Mouse (Mus musculus) lung, postnatal 25 days (tissue): ENCODE measurements around the gene Snx32.

Experiments used
- DNase-seq: peaks from one replicate; pipeline ENCODE4 v3.0.0; 2022; ENCODE audit warnings: low spot score

Gene Snx32

DNA sequence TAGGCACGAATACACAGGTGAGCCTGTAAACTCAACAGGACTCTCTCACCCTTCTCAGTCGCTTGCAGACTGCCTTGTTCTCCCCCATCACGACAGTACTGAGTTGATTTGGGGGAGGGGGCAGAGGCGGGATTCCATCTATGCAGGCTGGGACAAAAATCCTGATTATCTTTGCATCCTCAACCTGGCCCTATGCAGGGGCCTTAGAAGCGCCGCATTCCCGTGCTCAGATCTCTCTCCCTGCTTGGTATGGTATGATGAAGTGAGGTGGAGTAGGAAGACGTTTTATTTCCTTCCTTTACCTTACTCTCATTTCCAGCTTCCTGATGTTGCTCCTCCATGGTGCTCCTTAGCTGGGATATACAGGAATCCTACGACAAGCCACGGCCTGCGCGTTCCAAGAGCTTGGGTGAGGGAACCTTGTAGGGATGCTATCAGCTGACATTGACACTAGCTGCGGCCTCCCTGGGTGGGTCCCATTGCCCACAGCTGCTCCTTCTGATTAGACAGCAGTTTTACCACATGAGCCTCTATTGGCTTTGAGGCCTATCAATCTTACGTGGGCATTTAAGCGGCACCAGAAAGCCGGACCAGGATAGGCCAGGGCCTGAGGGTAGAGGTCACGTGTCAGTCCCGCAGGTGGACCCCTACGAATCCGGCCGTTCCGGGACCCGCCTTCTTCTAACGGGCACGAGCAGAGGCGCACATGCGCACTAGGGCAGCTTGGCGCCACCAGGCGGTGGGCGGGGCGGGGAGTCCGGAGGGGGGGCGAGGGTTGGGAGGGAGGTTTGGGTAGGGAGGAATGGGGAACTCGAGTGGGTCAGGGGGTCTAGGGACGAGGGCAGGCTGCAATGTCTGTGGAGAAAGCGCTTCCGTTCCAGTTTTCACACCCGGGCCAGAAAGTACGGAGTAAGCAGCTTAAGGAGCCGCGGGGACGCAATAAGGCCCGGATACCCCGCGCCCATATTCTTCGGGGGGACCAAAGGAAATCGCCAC, at the start of gene Snx32:
Gene Snx32, minus strand, starts transcription at position 508 of the 996 bp plus-strand sequence.
- peak; percentile 99 for DNase-seq

GRCm38 (mm10) chr19:5559631-5560456, 49.5 kb upstream of the Snx32 start:
- no peak for DNase-seq

DNA sequence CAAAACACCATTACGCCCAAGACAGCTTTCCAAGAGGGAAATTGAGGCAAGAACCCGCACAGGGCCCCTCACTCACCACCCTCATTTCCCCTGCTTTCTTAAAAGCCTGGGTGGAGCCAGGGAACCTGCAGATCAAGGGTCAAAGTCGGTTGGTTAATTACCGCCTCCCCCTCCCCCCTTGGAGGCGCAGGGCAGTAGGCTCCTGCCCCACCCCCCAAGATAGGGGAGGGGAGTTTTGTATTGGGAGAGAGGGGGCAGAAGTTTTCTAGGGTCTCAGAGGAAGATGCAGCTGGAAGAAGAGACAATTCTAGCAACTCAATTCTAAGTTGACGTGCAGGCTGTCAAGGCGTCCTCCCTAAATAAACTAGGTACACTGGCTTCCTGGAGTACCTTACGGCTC, 48.9 kb upstream of the Snx32 start:
- DNase-seq, result no peak

- no peak for DNase-seq
Observed at GRCm38 (mm10) chr19:5558770-5559169, 48.4 kb upstream of the Snx32 start.

GRCm38 (mm10) chr19:5558169-5558568, 47.8 kb upstream of the Snx32 start:
- no peak for DNase-seq

- DNase-seq, result peak; percentile 66
Observed at GRCm38 (mm10) chr19:5554212-5554611, 43.9 kb upstream of the Snx32 start.

GRCm38 (mm10) chr19:5553802-5554201, 43.5 kb upstream of the Snx32 start:
- no peak for DNase-seq

- no peak for DNase-seq
Observed at GRCm38 (mm10) chr19:5547471-5548056, 37.2 kb upstream of the Snx32 start.

GRCm38 (mm10) chr19:5544031-5544430, 33.7 kb upstream of the Snx32 start:
- DNase-seq, result no peak

GRCm38 (mm10) chr19:5543362-5543761, 33.0 kb upstream of the Snx32 start:
- no peak for DNase-seq

DNA sequence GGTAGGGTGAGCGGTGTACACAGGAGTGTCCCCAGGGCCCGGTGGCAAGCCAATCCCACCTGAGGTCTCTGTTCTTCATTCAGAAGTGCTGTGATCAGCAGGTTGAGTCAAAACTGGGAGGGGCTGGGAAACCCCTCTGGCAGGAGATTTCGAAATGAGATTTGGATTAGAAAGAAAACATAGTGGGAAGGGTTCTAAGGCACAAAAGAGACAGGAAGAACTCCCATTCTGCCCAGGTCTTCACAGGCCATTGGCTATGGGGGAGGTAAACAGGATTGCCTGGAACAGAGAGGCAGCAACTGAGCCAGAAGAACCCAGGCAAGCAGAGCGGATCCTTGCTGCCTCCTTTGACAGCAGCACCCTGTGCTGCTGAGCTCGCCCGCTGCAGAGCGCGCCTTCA, 28.4 kb upstream of the Snx32 start:
- DNase-seq, result no peak

DNA sequence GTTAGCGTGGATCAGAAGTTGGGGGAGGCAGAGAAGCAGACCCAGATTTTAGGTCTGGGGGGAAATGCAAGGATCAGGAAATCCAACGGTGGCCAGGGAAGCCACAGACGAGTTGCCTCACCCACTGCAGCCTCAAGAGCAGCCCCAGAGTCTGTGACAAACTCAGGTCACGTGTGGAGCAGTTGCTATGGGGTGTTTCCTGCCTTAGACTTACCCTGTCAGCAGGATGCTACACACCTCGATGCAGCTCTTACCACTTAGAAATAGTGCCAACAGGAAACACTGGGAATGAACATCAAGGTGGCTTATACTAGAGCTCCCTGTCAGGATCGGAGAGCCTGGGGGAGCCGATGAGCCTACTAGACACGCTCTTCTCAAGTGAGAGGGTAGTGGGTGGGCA, 22.2 kb upstream of the Snx32 start:
- DNase-seq, result no peak

DNA sequence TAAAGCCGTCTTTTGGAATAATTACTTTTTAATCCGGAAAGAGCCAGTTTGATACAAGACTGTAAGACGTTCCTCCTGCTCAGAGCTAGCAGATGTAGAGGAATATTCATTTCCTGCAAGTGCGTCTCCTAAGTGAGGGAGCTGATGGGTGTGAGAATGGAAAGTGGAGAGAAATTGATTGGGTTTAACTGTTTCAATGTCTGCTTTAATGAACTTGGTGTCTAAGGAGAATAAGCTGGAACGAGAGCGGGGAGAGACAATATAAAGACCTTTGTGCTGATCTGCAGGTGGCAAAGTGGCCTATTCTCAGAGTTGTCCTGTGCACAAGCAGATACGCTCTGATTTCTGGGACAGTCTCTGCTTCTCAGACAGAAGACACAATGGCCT, 19.8 kb upstream of the Snx32 start:
- DNase-seq, result no peak

- DNase-seq, result peak; percentile 98
Observed at GRCm38 (mm10) chr19:5529325-5530137, 19.2 kb upstream of the Snx32 start.

GRCm38 (mm10) chr19:5525204-5525603, 14.9 kb upstream of the Snx32 start:
- no peak for DNase-seq

DNA sequence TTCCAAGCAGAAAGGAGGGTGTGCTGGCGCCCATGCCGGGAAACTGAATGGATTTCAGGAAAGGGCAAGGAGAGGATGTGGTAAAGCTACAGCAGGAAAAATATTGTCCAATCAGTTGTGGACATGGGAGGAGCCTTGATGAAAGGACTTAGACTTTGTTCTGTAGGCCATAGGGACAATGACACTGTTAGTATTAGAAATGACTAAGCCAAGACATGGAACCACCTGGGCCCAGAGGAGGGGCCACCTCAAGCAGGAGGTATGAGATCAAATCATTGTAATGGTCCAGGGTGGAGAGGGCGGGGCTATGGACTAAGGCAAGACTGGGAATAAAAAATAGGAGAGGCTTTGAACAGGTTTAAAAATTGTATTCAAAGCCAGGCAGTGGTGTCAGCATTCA, 8.4 kb upstream of the Snx32 start:
- DNase-seq, result no peak

GRCm38 (mm10) chr19:5516906-5517505, 6.7 kb upstream of the Snx32 start:
- DNase-seq, result no peak

- no peak for DNase-seq
Observed at GRCm38 (mm10) chr19:5515840-5516777, 5.8 kb upstream of the Snx32 start.

- no peak for DNase-seq
Observed at GRCm38 (mm10) chr19:5513005-5513349, 2.6 kb upstream of the Snx32 start.
